Mouse (Mus musculus) left cerebral cortex, adult 2 months (tissue): ENCODE results near the gene Nubpl. TPM values are rescaled to one million over a fixed set of nuclear protein-coding genes. Genes with fewer than 3 reads are reported as not detected.

Source experiments
- DNase-seq, 2 experiments: peaks; one replicate each; pipeline ENCODE4 v3.0.0; 2021 to 2022; ENCODE audit warnings: low spot score in 2 of 2, mixed read lengths in 1 of 2; ENCODE audit errors: extremely low spot score in 1 of 2
- H3K27ac ChIP-seq: fragments of 200-600 bp; 2 replicates; pipeline ENCODE4 v1.8.1; 2022
- H3K4me3 ChIP-seq: fragments of 200-600 bp; 2 replicates; pipeline ENCODE4 v1.8.1; 2022
- CTCF ChIP-seq: fragments of 200-600 bp; IDR thresholded peaks from 2 replicates; pipeline ENCODE4 v1.8.1; 2022; ENCODE audit warnings: antibody characterized with exemption, mild to moderate bottlenecking, moderate library complexity
- intact Hi-C: fragments of 180-260 bp; cut with DNase I; formaldehyde crosslinking; loops from one replicate; pipeline ENCODE4 v1.15.1; 2025
- total RNA-seq, 2 experiments: library from RNA; stranded (reverse); gene quantifications; 2 replicates each; pipeline ENCODE4 v1.2.3; 2021

The Nubpl gene
- total RNA-seq, 2 experiments from 2014 or later, result 4.7 to 5.4 TPM

DNA sequence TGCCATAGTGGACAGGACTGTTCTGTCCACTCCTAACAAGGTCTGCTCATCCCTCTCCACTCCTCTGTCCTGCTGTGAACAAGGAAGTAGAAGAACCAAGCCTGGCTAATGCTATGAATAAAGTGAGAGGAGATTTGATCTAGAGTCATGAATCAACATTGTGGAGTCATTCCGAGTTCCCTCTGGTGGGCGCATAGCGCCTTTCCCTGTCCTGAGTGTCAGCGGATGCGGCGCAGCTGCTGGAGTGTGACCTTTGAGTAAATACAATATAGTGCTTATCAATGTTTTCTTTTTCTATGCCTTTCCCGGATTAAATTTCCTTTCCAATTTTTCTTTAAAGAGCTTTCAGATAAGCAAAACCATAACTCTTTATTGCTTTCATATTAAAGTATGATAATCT lies 208.8 kb downstream of the Nubpl start:
- Histone ChIP-seq H3K4me3 (no peak overlapping the region), H3K27ac (no peak overlapping the region)
- intact Hi-C loops, result no loop called here
- DNase-seq, result no peak
- TF ChIP-seq CTCF, result no peak

DNA sequence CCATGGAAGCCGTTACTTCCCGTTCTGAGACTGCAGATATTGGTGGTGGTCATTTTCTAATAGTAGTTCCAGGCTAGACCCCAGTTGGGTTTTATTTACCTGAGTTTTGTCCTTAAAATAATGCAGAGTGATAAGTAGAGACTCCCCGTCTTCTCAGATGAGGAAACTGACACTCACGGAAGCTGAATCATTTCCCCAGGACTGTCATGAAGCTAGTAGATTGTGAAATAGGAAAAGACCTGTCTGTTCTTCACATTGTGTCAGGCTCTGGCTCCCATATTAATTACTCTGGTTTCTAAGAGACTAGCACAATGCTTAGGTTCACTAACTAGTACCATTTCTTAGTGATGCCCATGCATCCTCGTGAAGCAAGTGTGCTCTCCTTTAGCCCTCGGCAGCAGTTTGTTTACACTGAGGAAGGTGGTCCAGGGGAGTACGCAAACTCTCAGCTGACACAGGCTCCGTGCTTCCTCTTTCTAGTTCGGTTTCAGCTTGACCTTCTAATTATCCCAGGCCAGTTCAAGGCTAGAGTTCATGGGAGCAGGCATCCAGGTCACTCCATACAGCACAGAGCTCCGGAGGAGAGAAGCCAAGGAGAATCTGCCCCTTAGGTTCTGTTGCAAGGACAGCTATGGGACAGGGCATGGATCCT lies 209.9 kb downstream of the Nubpl start:
- no peak for DNase-seq
- Histone ChIP-seq H3K27ac (no peak overlapping the region), H3K4me3 (no peak overlapping the region)
- intact Hi-C loops, result no loop called here
- TF ChIP-seq CTCF, result no peak

DNA sequence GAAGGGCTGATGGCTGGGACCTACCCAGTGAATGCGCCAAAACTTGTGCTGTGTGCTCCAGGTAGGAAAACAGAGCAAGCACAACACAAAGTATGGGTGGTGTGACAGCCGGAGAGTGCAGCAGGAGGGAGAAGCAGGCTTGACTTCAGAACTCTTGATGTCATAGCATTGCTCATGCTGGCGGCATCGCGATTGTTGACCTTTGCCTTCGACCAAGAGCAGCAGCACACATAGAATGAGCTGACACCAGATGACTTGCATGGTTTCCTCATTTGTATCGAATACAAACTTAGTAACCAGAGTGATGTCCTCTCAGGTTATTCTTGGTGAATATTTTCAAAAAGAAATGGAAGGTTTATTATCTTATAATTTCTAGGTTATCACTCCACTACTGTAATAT lies 211.1 kb downstream of the Nubpl start:
- intact Hi-C loops, result no loop called here
- no peak for TF ChIP-seq CTCF
- Histone ChIP-seq H3K27ac (no peak overlapping the region), H3K4me3 (no peak overlapping the region)
- no peak for DNase-seq

DNA sequence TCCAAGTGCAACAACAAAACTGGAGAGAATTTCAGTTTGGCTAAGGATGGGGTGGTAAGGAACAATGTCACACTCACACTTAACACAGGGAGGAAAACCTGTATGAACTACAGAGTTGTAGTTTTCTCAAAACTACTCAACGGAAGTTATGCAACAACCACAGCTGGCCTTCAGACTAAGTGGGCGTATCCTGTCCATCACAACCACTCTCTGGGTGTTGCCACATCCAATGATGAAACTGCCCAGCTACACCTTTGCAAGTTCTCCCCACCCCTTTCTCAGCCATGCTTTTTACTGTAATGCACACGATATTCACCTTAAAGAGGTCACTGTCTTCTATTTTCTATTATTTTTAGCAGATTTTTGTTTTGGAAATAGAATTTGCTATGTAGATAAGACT lies 217.3 kb downstream of the Nubpl start:
- H3K27ac ChIP-seq, result no peak overlapping the region
- no peak for DNase-seq
- intact Hi-C loops, result no loop called here

DNA sequence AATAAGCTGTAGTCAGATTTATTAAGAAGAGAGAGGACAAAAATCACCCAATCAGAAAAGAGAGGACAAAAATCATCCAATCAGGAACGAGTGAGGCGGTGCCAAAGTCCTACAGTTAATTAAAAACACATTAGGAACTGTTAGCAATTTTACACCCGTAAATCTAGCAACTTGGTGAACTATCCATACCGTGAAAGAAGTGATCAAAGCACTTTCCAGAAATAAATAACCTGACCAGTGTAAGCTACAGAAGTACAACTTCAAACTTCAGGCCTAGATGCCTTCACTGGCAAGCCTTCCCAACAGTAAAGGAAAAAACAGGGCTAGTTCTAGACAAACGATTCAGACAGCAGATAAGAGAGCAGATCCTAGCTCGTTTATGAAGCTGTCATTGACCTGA lies 220.1 kb downstream of the Nubpl start:
- H3K4me3 ChIP-seq, result no peak overlapping the region
- TF ChIP-seq CTCF, result no peak
- intact Hi-C loops, result no loop called here
- H3K27ac ChIP-seq, result no peak overlapping the region
- no peak for DNase-seq

More for the DNA sequence above, 217.3 kb downstream of the Nubpl start:
- H3K4me3 ChIP-seq, result no peak overlapping the region
- TF ChIP-seq CTCF, result no peak

DNA sequence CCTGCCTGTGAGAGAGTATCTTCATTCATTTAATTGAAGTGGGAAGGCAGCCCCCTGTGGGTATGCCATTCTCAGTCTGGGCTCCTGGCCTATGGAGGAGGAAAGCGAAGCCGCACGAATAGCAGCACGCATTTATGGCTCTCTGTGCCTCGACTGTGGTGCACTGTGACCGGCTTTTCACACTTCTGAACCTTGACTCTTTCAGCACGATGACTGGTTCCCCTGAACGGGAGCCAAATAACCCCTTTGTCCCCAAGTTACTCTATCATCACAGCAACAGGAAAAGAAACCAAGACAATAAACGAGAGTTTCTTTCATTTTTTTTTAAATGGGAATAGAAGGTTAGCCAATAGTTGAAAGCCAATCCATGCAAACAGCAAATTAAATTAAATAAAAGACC lies 220.9 kb downstream of the Nubpl start:
- Histone ChIP-seq H3K27ac (no peak overlapping the region), H3K4me3 (no peak overlapping the region)
- DNase-seq, result no peak
- intact Hi-C loops, result no loop called here
- TF ChIP-seq CTCF, result no peak

DNA sequence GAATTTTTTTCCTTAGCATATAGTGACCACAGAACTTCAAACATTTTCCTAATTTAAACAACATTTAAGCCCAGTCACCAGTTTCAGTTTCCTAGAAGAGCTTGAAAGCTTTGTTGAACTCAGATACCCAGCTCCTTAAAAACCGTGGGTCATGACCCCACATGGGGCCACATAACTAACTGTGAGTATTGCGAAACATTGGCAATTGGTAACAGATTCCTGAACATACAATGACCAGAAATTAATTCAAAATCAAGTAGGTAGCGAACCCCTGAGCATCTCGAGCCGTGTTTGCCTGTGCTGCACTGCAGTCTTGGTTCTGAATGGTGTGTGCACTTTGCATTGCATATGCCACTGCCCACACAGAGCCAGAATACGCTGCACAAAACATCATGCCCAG lies 221.6 kb downstream of the Nubpl start:
- TF ChIP-seq CTCF, result no peak
- no peak overlapping the region for H3K27ac ChIP-seq
- intact Hi-C loops, result no loop called here
- no peak overlapping the region for H3K4me3 ChIP-seq
- no peak for DNase-seq

DNA sequence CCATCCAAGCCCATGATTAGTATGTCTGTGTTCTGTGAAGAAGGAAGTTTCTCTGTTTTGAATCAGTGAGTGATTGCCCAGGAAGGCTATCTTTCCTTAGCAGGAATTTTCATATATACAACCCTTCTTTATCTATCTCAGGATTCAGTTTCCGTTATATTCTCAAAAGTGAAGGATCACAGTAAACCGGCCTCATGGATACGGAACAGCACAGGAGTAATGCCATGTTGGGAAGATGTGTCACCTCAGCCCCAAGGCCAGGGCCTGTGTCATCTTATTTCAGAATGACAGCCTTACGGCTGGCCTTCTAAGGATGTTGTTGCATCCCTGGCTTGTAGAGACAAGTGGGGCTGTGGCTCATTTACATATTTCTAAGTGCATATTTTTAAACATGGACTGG lies 231.0 kb downstream of the Nubpl start:
- DNase-seq, result no peak
- Histone ChIP-seq H3K4me3 (no peak overlapping the region), H3K27ac (no peak overlapping the region)
- TF ChIP-seq CTCF, result no peak
- intact Hi-C loops, result no loop called here

DNA sequence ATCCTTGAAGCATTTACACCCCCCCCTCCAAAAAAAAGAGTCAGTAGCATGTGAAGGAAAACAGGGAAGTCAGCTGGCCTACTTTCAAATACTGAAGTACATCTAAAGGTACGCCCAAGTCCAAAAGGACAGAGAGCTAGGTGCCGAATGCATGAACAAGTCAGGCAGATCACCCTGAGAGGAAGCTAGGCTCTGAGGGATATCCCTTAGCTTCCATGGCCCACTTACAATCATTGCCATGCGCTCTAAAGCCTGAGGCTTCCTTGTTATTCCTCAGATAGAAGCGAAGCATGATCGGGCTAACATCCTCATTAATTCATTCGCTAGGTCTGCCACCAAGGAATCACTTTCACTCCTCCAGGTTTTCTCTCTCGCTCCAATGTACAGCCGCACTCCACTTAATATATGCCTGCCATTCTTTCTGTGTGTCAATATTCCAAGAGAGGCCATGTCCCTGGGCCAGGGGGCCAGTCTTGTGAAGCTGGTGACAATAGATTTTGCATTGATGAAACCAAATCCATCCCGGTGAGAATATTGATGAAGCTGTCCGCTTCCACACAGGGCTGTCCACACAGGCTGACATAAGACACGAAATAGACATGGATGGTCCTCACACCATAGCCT lies 237.7 kb downstream of the Nubpl start:
- TF ChIP-seq CTCF, result no peak
- Histone ChIP-seq H3K27ac (no peak overlapping the region), H3K4me3 (no peak overlapping the region)
- intact Hi-C loops, result no loop called here
- no peak for DNase-seq

DNA sequence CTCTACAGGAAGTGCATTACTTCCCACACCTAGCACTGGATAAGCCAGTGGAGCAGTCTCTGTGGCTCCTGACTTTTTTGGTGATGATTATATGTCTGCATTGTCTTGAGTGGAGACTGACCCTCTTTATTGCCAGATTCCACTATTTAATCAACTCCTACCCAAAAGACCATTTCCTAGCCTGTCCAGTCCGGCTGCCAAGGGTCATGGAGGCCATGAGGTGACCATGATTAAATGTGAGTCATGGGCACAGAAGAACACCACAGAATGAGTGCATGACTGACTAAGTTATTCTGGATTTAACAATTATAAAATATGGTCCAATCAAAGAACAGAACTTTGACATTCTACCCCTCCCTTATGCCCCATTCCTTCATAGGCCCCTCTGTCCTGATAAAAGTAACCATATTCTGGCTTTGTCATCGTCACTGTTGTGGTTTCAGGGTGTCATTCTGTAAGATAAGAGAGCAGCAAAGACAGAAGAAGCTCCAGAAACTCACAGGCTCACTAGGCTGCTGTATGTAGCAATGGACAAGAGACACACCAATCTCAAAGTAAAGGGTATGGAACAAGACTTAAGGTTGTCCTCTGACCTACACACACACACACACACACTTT lies 240.7 kb downstream of the Nubpl start:
- no peak for TF ChIP-seq CTCF
- intact Hi-C loops, result no loop called here
- Histone ChIP-seq H3K27ac (no peak overlapping the region), H3K4me3 (no peak overlapping the region)
- no peak for DNase-seq

DNA sequence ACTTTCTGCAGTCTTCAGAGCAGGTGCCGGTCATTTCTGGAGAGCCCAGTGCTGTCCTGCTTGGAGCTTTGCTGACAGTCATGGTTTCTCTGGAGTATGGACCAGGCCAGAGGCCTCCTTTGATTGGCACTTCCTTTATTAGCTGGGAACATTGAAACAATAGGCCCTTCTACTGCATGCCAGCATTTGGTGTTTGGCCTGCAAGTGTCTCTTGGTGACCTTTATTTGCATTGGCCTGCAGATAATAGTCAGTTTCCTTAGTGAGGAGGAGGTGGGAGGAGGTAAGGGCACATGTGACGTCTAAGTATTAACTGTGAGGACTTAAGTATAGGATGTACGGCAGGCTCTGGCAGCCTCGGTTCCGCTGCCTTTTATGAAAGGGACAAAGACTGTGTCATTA lies 249.1 kb downstream of the Nubpl start:
- intact Hi-C loops, result loop anchor here (5.0 kb wide), 1 partner anchor 156 kb away; the partner anchor contains the start of gene Arhgap5
- Histone ChIP-seq H3K4me3 (no peak overlapping the region), H3K27ac (peak overlapping the region; percentile 8; the same call in 1 of the 2 replicates)
- no peak for DNase-seq
- no peak for TF ChIP-seq CTCF

DNA sequence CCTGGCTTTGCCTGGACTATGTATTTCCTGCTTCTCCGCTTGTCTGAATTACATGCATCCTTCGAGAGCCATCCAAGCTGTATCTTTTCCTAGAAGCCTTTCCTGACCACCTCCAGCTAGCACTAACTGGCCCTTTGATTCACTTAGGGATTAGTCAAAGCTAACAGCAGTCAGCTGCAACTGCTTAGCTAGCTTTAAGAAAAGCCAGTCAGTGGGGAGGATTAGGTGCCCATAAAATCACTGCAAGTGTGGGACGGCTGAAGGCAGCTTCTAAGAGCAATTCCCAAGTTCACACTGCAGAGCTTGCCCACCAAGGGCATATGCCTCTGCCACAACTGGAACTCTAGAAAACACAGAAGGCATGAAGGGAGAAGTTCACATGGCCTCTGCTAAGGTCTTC lies 252.7 kb downstream of the Nubpl start:
- no peak overlapping the region for H3K27ac ChIP-seq
- intact Hi-C loops, result no loop called here
- no peak for DNase-seq
- H3K4me3 ChIP-seq, result no peak overlapping the region
- no peak for TF ChIP-seq CTCF
